Mouse (Mus musculus) cerebellum, adult 2 months (tissue): ENCODE measurements around the gene Iqgap2.

Source experiments
- CTCF ChIP-seq: fragments of 200-500 bp; IDR thresholded peaks from 2 replicates; pipeline ENCODE4 v1.5.1; 2011; ENCODE audit warnings: low read depth, mild to moderate bottlenecking, control low read depth, low read length, moderate library complexity, borderline replicate concordance; ENCODE audit not compliant: insufficient read depth
- POLR2A ChIP-seq: fragments of 200-500 bp; IDR thresholded peaks from 2 replicates; pipeline ENCODE4 v1.6.1; 2011; ENCODE audit warnings: low read length, control low read depth, borderline replicate concordance; ENCODE audit not compliant: insufficient read depth

DNA sequence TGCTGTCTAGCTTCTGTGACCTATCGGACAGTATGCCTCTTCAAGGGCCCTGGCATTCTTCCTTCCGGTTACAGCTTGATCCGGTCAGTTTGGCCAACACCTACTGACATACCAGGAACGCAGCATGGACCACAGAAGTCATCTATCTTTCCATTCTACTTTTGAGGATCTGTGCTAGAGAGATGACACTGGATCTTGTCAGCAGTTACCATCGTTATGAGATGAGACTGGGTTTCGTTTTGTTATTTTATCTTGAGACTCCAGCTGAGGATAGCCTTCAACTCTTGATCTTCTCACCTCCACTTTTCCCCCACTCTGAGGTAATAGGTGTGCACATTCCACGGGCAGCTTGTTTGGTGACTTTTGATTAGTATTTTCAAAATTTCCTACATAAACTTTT is 219.3 kb downstream of the Iqgap2 start:
- no peak for TF ChIP-seq POLR2A
- no peak for TF ChIP-seq CTCF
